Mouse (Mus musculus) thymus, adult 2 months (tissue): ENCODE results near the gene Tle4.

ENCODE experiments used
- CTCF ChIP-seq: fragments of 200-500 bp; IDR thresholded peaks from 2 replicates; pipeline ENCODE4 v1.5.1; 2012; ENCODE audit warnings: mild to moderate bottlenecking, control low read depth, low read length, moderate library complexity, borderline replicate concordance; ENCODE audit not compliant: control insufficient read depth, poor library complexity, insufficient read depth; ENCODE audit errors: extremely low read depth
- POLR2A ChIP-seq: fragments of 200-500 bp; IDR thresholded peaks from 2 replicates; pipeline ENCODE4 v1.6.1; 2012; ENCODE audit warnings: mild to moderate bottlenecking, low read length, control low read depth, moderate library complexity; ENCODE audit not compliant: control insufficient read depth, poor library complexity, insufficient read depth; ENCODE audit errors: extremely low read depth

DNA sequence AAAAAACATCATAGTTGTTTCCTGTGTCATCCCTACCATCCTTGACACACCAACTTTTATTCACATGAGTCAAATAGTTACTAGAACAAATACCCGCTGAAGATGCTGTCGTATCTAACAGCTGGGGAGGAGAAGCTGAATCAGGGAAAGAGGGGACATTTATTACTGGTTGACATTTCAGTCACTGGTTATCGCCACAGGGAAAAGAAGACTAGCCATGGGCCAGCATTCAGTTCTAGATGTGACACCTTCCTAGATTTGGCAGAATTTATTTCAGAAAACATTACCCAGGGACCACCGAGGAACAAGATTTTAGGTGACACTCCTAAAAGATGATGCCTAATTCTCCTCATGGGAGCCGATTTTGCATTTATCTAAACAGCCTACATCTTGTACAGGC is 156.0 kb downstream of the Tle4 start:
- no peak for TF ChIP-seq CTCF
- no peak for TF ChIP-seq POLR2A
